Mouse (Mus musculus) E14TG2a.4 (cell line): ENCODE results near the gene Caskin1.

Experiments used
- CTCF ChIP-seq: conservative IDR thresholded peaks from 2 replicates; pipeline ENCODE4 v1.5.1; 2014; ENCODE audit warnings: low read length
- NANOG ChIP-seq: IDR thresholded peaks from 2 replicates; pipeline ENCODE4 v1.6.1; 2014; ENCODE audit warnings: borderline replicate concordance, low read length, mixed read lengths
- POU5F1 ChIP-seq: IDR thresholded peaks from 2 replicates; pipeline ENCODE4 v1.6.1; 2014; ENCODE audit warnings: low read length, borderline replicate concordance

GRCm38 (mm10) chr17:24545247-24545646, 56.8 kb downstream of the Caskin1 start:
- TF ChIP-seq CTCF (no peak), NANOG (no peak), POU5F1 (no peak)
